Mouse (Mus musculus): Measurements from ENCODE around the gene Arhgef10l.

Arhgef10l gene

GRCm38 (mm10) chr4:140535323-140535722 is 130.5 kb downstream of the Arhgef10l start:
- in situ Hi-C loops (cut with MboI, MseI), result no loop called here

DNA sequence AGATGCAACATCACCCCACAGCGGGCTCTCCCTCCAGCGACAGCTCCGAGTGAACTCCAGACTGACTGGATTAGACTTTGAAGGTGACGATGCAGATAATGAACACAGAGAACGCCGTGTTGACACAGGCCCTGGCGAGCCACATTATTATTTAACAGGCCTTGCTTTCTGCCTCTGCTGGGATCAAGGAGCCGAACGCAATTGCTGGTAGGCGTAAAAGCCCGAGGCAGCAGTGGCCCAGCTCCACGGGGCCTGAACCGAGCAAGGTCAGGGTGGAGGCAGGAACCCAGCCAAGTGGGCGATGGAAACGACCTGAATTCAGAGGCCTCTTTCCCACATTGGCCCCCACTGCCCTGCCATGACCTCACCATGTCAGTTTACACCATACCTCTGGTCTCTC is 133.5 kb downstream of the Arhgef10l start:
- in situ Hi-C loops (cut with MboI, MseI), result no loop called here

- in situ Hi-C loops (cut with MboI, MseI), result no loop called here
Measured at GRCm38 (mm10) chr4:140531024-140531423, 134.8 kb downstream of the Arhgef10l start.

DNA sequence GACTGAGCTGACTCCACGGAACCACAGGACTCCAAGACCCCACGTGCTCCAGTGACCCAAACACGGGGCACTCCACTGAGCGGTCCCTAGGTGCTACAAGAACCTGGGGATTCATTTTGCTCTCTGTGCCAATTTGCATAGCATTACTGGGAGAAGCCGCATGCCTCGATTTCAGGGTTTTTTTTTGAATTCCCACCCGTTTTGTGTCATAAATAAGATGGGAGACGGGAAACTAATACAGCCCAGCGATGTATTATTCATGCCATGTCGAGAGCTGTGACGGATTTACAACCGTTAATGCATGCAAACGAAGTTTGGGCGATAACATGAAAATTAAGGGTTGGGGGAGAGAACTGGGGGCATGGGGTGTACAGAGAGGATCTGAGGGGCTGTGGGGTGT is 136.1 kb downstream of the Arhgef10l start:
- in situ Hi-C loops (cut with MboI, MseI), result no loop called here

- in situ Hi-C loops (cut with MboI, MseI), result no loop called here
Measured at GRCm38 (mm10) chr4:140528443-140528842, 137.4 kb downstream of the Arhgef10l start.

GRCm38 (mm10) chr4:140525674-140526177 is 140.1 kb downstream of the Arhgef10l start:
- in situ Hi-C loops (cut with MboI, MseI), result no loop called here

DNA sequence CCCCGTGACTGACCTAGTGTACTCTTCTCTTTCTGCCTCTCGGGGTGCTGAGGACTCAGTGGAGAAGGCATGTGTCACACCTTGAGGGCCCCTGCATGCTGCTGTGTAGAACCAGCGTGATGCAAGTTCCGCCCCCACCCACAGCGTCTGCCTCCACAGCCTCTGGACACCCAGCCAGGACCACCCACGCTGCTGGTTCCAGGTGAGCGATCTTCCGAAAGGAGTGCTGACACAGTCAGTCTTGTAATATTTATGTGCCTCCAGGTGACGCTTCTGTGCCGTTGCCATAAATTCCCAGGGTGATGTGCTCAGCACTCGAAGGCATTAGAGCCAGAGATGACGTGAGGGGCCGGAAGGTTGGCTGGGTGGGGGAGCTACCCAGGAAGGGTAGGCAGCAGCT is 140.9 kb downstream of the Arhgef10l start:
- in situ Hi-C loops (cut with MboI, MseI), result no loop called here

DNA sequence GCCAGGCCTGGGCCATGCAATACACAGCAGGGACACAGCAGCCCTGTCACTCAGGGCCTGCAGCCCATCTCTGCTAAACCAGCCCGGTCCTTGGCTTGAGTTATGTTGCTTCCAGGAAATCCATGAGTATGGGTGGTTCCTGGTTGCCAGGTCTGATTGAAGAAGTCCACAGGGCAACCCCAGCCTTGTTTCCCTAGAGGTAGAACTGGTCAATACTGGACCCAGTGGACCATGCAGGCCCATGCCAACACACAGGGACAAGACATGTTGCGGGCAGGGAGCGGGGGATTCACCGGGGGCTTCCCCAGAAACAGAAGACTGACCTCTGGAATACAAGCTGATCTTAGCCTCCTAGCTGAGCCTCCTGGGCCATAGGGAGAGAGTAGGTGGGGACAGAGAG is 142.9 kb downstream of the Arhgef10l start:
- in situ Hi-C loops (cut with MboI, MseI), result no loop called here

DNA sequence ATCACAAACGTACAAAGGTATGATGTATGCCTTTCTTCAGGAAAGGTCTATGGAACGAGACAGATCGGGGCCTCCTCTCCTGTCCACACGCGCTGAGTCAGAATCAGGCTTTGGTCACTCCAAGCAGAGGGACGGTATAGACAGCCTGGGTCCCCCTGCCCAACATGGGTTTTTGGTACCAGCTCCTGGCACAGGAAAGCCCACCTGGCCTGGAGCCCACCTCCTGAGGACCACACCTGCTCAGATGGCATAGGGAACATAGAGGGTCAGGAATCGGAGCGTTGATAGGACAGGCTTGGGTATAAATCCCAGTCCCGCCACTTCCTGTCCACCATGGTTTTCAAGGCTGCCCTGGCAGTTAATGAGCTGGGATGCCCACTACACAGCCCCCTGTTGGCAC is 145.1 kb downstream of the Arhgef10l start:
- in situ Hi-C loops (cut with MboI, MseI), result no loop called here

DNA sequence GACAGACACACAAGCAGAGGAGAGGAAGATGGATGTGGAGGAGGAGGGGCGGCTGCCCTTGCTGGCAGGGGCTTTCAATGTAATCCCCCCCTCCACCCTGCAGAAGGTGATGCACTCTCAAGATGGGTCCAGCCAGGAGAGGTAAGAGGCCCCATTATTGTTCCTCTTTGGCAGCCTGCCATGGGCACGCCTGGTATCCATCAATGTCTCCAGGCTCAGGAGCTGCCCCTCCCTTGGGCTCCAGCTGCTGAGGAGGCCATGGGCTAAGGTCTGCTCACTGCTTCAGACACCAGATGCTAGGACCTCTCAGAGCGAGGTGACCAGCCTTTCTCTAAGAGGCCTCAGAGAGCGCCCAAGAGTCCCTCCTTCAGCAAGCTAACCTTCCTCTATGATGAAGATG is 152.0 kb downstream of the Arhgef10l start:
- in situ Hi-C loops (cut with MboI, MseI), result no loop called here

GRCm38 (mm10) chr4:140509856-140510255 is 156.0 kb downstream of the Arhgef10l start:
- in situ Hi-C loops (cut with MboI, MseI), result no loop called here

- in situ Hi-C loops (cut with MboI, MseI), result no loop called here
Measured at GRCm38 (mm10) chr4:140507172-140507714, 158.6 kb downstream of the Arhgef10l start.

- in situ Hi-C loops (cut with MboI, MseI), result no loop called here
Measured at GRCm38 (mm10) chr4:140505608-140506002, 160.2 kb downstream of the Arhgef10l start.

GRCm38 (mm10) chr4:140504921-140505607 is 160.7 kb downstream of the Arhgef10l start:
- in situ Hi-C loops (cut with MboI, MseI), result no loop called here

- in situ Hi-C loops (cut with MboI, MseI), result no loop called here
Measured at GRCm38 (mm10) chr4:140504067-140504913, 161.5 kb downstream of the Arhgef10l start.

DNA sequence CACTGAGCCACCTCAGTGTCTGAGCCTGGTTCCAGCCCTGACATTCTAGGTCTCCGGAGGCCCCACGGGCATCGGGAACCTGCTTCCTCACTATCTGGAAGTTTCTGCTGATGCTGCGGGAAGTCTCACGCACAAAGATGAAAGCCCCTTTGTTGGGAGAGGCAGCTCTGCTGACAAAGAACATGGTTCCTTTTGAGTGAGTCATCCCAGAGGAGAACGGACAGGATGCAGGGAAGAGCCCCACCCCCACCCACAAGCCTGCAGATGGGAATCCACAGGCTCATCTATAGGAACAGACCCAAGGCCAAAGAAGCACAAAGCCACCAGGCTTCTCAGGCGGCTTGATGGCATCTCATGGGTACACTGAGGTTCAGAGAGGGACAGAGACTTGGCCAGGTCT is 165.0 kb downstream of the Arhgef10l start:
- in situ Hi-C loops (cut with MboI, MseI), result no loop called here

DNA sequence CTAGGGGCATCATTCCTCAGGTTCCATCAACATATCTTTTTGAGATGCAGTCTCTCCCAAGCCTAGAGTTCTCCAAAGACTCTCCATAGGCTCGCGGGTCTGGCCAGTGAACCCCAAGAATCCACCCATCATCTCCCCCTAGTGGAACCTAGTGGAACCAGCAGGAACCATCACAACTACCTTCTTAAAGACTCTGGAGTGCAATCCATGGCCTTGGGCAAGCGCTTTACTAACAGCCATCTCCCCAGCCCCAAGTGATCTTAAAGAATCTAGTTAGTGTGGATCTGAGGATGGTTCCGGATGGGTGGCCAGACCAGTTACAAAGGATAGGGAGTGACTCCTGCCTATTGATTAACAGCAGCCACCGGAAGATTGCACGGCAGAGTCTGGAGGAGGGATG is 166.2 kb downstream of the Arhgef10l start:
- in situ Hi-C loops (cut with MboI, MseI), result no loop called here

GRCm38 (mm10) chr4:140497169-140497568 is 168.6 kb downstream of the Arhgef10l start:
- in situ Hi-C loops (cut with MboI, MseI), result no loop called here

- in situ Hi-C loops (cut with MboI, MseI), result no loop called here
Measured at GRCm38 (mm10) chr4:140491555-140491954, 174.3 kb downstream of the Arhgef10l start.

DNA sequence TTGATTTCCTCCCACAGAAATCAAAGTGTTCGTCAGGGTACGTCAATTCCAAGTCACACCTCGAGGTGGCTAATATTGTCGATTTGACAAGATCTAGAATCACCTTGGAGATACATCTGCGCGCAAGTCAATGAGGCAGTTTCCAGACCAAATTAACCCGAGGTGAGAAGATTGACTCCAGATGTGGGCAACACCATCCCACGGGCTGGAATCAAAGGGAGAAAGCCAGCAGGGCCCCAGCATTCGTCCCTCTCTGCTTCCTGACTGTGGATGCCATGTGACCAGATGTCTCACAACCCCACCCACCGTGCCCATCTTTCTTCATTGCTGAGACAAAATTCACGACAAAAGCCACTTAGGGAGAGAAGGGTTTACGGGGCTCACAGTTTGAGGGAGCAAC is 180.4 kb downstream of the Arhgef10l start:
- in situ Hi-C loops (cut with MboI, MseI), result no loop called here

- in situ Hi-C loops (cut with MboI, MseI), result no loop called here
Measured at GRCm38 (mm10) chr4:140483134-140483533, 182.7 kb downstream of the Arhgef10l start.

- in situ Hi-C loops (cut with MboI, MseI), result no loop called here
Measured at GRCm38 (mm10) chr4:140480369-140481067, 185.3 kb downstream of the Arhgef10l start.
